8 mouse cellular contexts compared by ENCODE assay signal in genomic region chr2:64096721-64097411, GRCm38 (mm10). TPM values are rescaled to one million over a fixed set of nuclear protein-coding genes. Genes with fewer than 3 reads are reported as not detected.
DNase-seq lines count a peak whose midpoint lies in the region; ATAC-seq lines count a peak whose summit lies in the region.

No protein-coding gene starts in this region.

- H3K4me2 ChIP-seq in hindbrain, embryonic 11.5 days (replicated peaks; ENCODE audit: low read depth, low read length) = peak overlapping the region; percentile 72
- peak overlapping the region; percentile 79 for H3K4me2 ChIP-seq in midbrain, embryonic 13.5 days (replicated peaks)

- peaks cover 8% of the 10 kb centered on the region; the same call in 1 of the 2 replicates for H3K4me1 ChIP-seq in heart, embryonic 10.5 days
- H3K4me1 ChIP-seq in brown adipose tissue, adult 24 weeks (ENCODE audit: control insufficient read depth, insufficient read depth, insufficient read length, low read length) = peaks cover 2% of the 10 kb centered on the region
- H3K4me1 ChIP-seq in hindbrain, embryonic 11.5 days (replicated peaks; ENCODE audit: control insufficient read depth, insufficient read depth, low read length) = no peaks in the 10 kb centered on the region
- H3K4me1 ChIP-seq in midbrain, embryonic 13.5 days (replicated peaks) = peaks cover 33% of the 10 kb centered on the region

- peak overlapping the region; percentile 98 for H3K27ac ChIP-seq in heart, embryonic 10.5 days
- peak overlapping the region; percentile 69; the same call in 1 of the 2 replicates for H3K27ac ChIP-seq in brown adipose tissue, adult 24 weeks (replicated peaks; ENCODE audit: low read depth, low read length)
- peak overlapping the region; percentile 100 for H3K27ac ChIP-seq in hindbrain, embryonic 11.5 days (ENCODE audit: low read depth, low read length)
- H3K27ac ChIP-seq in midbrain, embryonic 13.5 days = peak overlapping the region; percentile 100

- no peaks in the 10 kb centered on the region for H3K9me3 ChIP-seq in heart, embryonic 10.5 days
- no peaks in the 10 kb centered on the region for H3K9me3 ChIP-seq in hindbrain, embryonic 11.5 days (ENCODE audit: control insufficient read depth, low read length)
- H3K9me3 ChIP-seq in midbrain, embryonic 13.5 days = no peaks in the 10 kb centered on the region

- DNase-seq in heart, embryonic 10.5 days (ENCODE audit: low spot score) = no peak
- DNase-seq in heart, postnatal 25 days (ENCODE audit: low spot score) = no peak
- DNase-seq in hindbrain, embryonic 11.5 days (ENCODE audit: low spot score) = peak; percentile 56
- DNase-seq in layer of hippocampus, adult 8-10 months (ENCODE audit: low spot score in 2 of 2) = no peak
- DNase-seq in left cerebral cortex, postnatal 4 days = no peak
- DNase-seq in urinary bladder, adult 18-20 months (ENCODE audit: low spot score in 2 of 2) = no peak

- intact Hi-C loops in heart, postnatal 25 days (cut with DNase I) = loop anchor here (5.0 to 10.0 kb wide), 4 partner anchors 45 to 395 kb away; no protein-coding TSS in a partner anchor
- intact Hi-C loops in left cerebral cortex, postnatal 4 days (cut with DNase I) = loop anchor here (5.0 kb wide), 1 partner anchor 395 kb away; no protein-coding TSS in a partner anchor

- no peaks in the 10 kb centered on the region for H3K27me3 ChIP-seq in heart, embryonic 10.5 days (ENCODE audit: insufficient read depth, poor library complexity, severe bottlenecking)
- H3K27me3 ChIP-seq in hindbrain, embryonic 11.5 days (ENCODE audit: control insufficient read depth, insufficient read depth, low read length) = no peaks in the 10 kb centered on the region
- 0 out of 2 replicates have a peak, but pooled peaks cover 2% of the 10 kb centered on the region for H3K27me3 ChIP-seq in midbrain, embryonic 13.5 days

- no peaks in the 10 kb centered on the region for H3K36me3 ChIP-seq in heart, embryonic 10.5 days
- no peaks in the 10 kb centered on the region for H3K36me3 ChIP-seq in hindbrain, embryonic 11.5 days (ENCODE audit: control insufficient read depth, insufficient read depth, low read length)
- H3K36me3 ChIP-seq in midbrain, embryonic 13.5 days = no peaks in the 10 kb centered on the region

- ATAC-seq in hindbrain, embryonic 11.5 days (ENCODE audit: low FRiP score) = no peak
- ATAC-seq in midbrain, embryonic 13.5 days = no peak

- H3K9ac ChIP-seq in hindbrain, embryonic 11.5 days (ENCODE audit: low read depth, low read length) = peak overlapping the region; percentile 96
- H3K9ac ChIP-seq in midbrain, embryonic 13.5 days (replicated peaks) = peak overlapping the region; percentile 97

- peak overlapping the region; percentile 90 for H3K4me3 ChIP-seq in heart, embryonic 10.5 days
- peak overlapping the region; percentile 83 for H3K4me3 ChIP-seq in brown adipose tissue, adult 24 weeks (ENCODE audit: insufficient read depth, low read depth, low read length)
- peak overlapping the region; percentile 79 for H3K4me3 ChIP-seq in hindbrain, embryonic 11.5 days (ENCODE audit: low read depth, low read length)
- H3K4me3 ChIP-seq in midbrain, embryonic 13.5 days (replicated peaks) = peak overlapping the region; percentile 78

- under 1% methylated on average over 12 of the region's 12 CpGs for WGBS in heart, embryonic 10.5 days
- 0% methylated on average over 12 of the region's 12 CpGs for WGBS in hindbrain, embryonic 11.5 days
- under 1% methylated on average over 12 of the region's 12 CpGs for WGBS in midbrain, embryonic 13.5 days

RNA-seq across cellular contexts. Expression of gene Fign, which starts 1.0 kb away (rescaled TPM):
- polyA plus RNA-seq in heart, embryonic 10.5 days (2016; fragmentation: Nextera tagmentation; extraction: Ambion mirVana) = 13.1 and 13.8 TPM in 2 replicates
- 10 to 100 TPM; 12.3 to 14.7 TPM for total RNA-seq in heart, postnatal 25 days (2021)
- polyA plus RNA-seq in brown adipose tissue, adult 24 weeks (2012; ENCODE audit: insufficient read depth, insufficient read length, missing spikeins) = 2.0 and 3.3 TPM in 2 replicates
- 19.5 and 20.7 TPM in 2 replicates for polyA plus RNA-seq in hindbrain, embryonic 11.5 days (2014; fragmentation: Nextera tagmentation; extraction: Ambion mirVana)
- 22.0 and 25.2 TPM in 2 replicates for polyA plus RNA-seq in midbrain, embryonic 13.5 days (2015; fragmentation: Nextera tagmentation; extraction: Ambion mirVana)
- total RNA-seq in layer of hippocampus, adult 8-10 months (2022) = 1 to 10 TPM; 1.3 to 2.0 (median 1.8) TPM
- 1 to 10 TPM; 5.1 to 6.4 TPM for total RNA-seq in left cerebral cortex, postnatal 4 days (2021)
